Mouse (Mus musculus) hindbrain, embryonic 15.5 days (tissue): ENCODE measurements around the gene Nfat5. TPM values are rescaled to one million over a fixed set of nuclear protein-coding genes. Genes with fewer than 3 reads are reported as not detected.

Experiments used
- ATAC-seq: fragments of 200-750 bp; cut with Nextera tagmentation; 2 replicates; pipeline ENCODE4 v1.8.0; 2017; ENCODE audit warnings: low read depth, moderate number of reproducible peaks, moderate TSS enrichment; ENCODE audit not compliant: low FRiP score
- H3K27ac ChIP-seq: fragments of 300-500 bp; sonication (generic); replicated peaks from 2 replicates; pipeline ENCODE4 v1.5.1; 2015; ENCODE audit warnings: mild to moderate bottlenecking, inconsistent platforms
- H3K27me3 ChIP-seq: fragments of 300-500 bp; sonication (generic); 2 replicates; pipeline ENCODE4 v1.6.1; 2015; ENCODE audit warnings: control low read depth, inconsistent platforms
- H3K36me3 ChIP-seq: fragments of 300-500 bp; sonication (generic); 2 replicates; pipeline ENCODE4 v1.6.1; 2015; ENCODE audit warnings: control low read depth, inconsistent platforms
- H3K4me1 ChIP-seq: fragments of 300-500 bp; sonication (generic); replicated peaks from 2 replicates; pipeline ENCODE4 v1.6.1; 2015; ENCODE audit warnings: control low read depth, inconsistent platforms
- H3K4me2 ChIP-seq: fragments of 300-500 bp; sonication (generic); 2 replicates; pipeline ENCODE4 v1.6.1; 2015; ENCODE audit warnings: moderate library complexity, mild to moderate bottlenecking, inconsistent platforms
- H3K4me3 ChIP-seq: fragments of 300-500 bp; sonication (generic); 2 replicates; pipeline ENCODE4 v1.5.1; 2015; ENCODE audit warnings: mild to moderate bottlenecking, inconsistent platforms
- H3K9ac ChIP-seq: fragments of 300-500 bp; sonication (generic); 2 replicates; pipeline ENCODE4 v1.6.1; 2015; ENCODE audit warnings: inconsistent platforms
- H3K9me3 ChIP-seq: fragments of 300-500 bp; sonication (generic); 2 replicates; pipeline ENCODE4 v1.6.1; 2016; ENCODE audit warnings: control low read depth, inconsistent platforms
- WGBS: fragments of 180-500 bp; shearing (Covaris S2); methylation state at CpG from one replicate; pipeline ENCODE4 v1.1.7; 2015; 5-methylcytosine and 5-hydroxymethylcytosine counted together
- polyA plus RNA-seq: library from polyadenylated mRNA; unstranded; fragments of >200 nt; fragmentation: Nextera tagmentation; extraction: Ambion mirVana; gene quantifications from 2 replicates; pipeline ENCODE4 v1.2.1, GENCODE M21; 2015

The Nfat5 gene
- polyA plus RNA-seq, 1 experiment from 2014 or later: 9.5 TPM

DNA sequence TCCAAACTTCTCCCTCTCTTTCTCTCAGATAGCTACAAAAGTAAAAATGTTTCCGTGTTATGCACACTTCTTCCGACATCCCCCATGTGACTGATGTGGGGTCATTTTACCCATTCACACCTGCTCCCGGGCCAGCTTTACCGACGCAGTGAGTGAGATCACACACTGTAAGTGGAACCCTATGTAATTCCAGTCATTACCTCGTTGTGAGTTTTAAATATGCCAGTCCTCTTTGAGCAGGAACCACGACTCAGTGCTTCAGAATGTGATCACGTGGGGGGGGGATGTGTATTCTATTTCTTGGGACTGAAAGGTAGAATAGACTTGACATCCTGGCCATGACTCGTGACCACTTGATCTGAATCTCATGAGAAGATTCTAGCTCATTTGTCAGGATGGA, 24.8 kb upstream of the Nfat5 start:
- Histone ChIP-seq H3K4me1 (no peaks in the 10 kb centered on the region), H3K36me3 (no peaks in the 10 kb centered on the region), H3K27ac (no peak overlapping the region), H3K27me3 (no peaks in the 10 kb centered on the region), H3K9me3 (no peaks in the 10 kb centered on the region), H3K9ac (no peak overlapping the region), H3K4me2 (no peak overlapping the region), H3K4me3 (no peak overlapping the region)
- ATAC-seq: no peak
- 85% methylated on average over 9 of the region's 9 CpGs for WGBS

DNA sequence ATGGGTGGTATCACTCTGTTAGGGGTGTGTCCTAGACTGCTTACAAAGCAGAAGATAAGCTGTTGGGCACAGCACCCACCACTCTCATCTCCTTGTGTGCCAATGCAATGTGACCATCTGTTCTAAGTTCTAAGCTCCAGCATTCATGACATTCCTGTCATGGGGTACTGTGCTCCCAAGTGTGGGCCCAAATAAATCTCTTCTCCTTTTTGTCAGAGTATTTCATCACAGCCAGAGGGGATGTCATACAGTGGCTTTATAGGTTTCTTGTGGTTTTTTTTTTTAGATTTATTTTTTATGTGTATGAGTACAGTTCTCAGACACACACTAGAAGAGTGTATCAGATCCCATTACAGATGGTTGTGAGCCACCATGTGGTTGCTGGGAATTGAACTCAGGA, 24.1 kb upstream of the Nfat5 start:
- H3K27ac ChIP-seq: no peak overlapping the region
- ATAC-seq: no peak
- H3K4me2 ChIP-seq: no peak overlapping the region
- H3K9me3 ChIP-seq: no peaks in the 10 kb centered on the region
- no peak overlapping the region for H3K4me3 ChIP-seq
- H3K36me3 ChIP-seq: no peaks in the 10 kb centered on the region
- no peaks in the 10 kb centered on the region for H3K27me3 ChIP-seq
- no peaks in the 10 kb centered on the region for H3K4me1 ChIP-seq
- no peak overlapping the region for H3K9ac ChIP-seq

DNA sequence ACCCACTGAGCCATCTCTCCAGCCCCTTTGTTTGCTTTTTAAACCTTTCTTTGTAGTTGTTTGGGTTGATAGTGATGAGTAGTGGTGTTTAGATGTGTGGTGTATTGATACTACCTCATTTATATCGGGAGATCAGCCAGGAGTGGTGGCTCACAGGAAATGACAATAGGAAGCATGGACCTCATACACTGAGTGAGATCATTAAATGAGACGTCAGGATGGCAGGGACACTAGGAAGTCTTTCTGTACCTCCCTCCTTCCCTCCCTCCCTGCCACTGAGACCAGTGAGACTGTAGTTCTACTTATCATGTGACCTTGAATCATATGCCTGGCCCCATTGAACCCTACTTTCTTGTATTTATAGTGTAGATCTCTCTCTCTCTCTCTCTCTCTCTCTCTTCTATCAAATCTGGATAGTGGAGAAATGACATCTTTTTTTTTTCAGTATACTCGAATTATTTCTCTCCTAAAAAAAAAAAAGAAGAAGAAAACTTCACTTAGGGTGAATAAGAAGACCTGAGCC, 23.6 kb upstream of the Nfat5 start:
- Histone ChIP-seq H3K27me3 (no peaks in the 10 kb centered on the region), H3K27ac (no peak overlapping the region), H3K36me3 (no peaks in the 10 kb centered on the region), H3K4me2 (no peak overlapping the region), H3K4me3 (no peak overlapping the region), H3K4me1 (no peaks in the 10 kb centered on the region), H3K9ac (no peak overlapping the region), H3K9me3 (no peaks in the 10 kb centered on the region)
- WGBS: 53% methylated on average over 3 of the region's 3 CpGs
- no peak for ATAC-seq

DNA sequence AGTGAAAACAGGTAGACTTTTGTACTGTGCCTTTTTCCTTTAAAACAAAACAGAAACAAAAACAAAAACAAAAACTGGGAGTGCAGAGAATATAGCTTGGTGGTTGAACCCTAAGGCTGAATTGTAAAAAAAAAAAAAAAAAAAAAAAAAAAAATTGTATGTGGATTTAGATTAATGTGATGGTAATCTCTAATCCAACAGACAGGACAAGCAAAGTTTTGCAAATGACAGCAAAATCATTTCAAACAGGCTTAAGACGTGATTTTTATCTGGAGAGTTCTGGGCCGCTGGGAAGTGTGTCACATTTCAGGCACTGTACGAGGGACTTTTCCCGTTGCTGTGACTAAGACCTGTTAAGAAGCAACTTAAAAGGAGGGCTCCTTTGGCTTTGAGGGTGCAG, 23.0 kb upstream of the Nfat5 start:
- no peaks in the 10 kb centered on the region for H3K4me1 ChIP-seq
- H3K4me2 ChIP-seq: no peak overlapping the region
- no peaks in the 10 kb centered on the region for H3K9me3 ChIP-seq
- H3K4me3 ChIP-seq: no peak overlapping the region
- no peak for ATAC-seq
- no peak overlapping the region for H3K9ac ChIP-seq
- H3K27me3 ChIP-seq: no peaks in the 10 kb centered on the region
- H3K36me3 ChIP-seq: no peaks in the 10 kb centered on the region
- WGBS: 85% methylated on average over 4 of the region's 4 CpGs
- no peak overlapping the region for H3K27ac ChIP-seq

DNA sequence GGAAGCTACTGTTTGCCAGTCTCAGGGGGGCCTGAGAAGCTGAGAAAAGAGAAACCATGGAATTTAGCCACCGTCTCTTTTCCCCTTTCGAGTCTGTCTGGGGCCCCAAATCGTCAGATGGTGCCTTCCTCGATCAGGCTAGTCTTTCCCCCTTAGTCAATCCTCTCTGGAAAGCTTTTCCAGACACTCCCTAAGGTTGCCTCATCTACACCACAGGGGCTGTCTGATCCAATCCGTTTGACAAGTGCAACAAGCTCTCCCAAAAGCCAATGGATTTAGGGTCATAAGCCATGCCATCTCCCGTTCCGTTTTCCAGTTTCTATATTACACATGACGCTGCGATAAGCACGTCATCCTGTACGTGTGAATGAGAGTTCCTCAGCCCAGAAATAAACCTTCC, 22.5 kb upstream of the Nfat5 start:
- Histone ChIP-seq H3K4me3 (no peak overlapping the region), H3K9ac (no peak overlapping the region)
- ATAC-seq: no peak

DNA sequence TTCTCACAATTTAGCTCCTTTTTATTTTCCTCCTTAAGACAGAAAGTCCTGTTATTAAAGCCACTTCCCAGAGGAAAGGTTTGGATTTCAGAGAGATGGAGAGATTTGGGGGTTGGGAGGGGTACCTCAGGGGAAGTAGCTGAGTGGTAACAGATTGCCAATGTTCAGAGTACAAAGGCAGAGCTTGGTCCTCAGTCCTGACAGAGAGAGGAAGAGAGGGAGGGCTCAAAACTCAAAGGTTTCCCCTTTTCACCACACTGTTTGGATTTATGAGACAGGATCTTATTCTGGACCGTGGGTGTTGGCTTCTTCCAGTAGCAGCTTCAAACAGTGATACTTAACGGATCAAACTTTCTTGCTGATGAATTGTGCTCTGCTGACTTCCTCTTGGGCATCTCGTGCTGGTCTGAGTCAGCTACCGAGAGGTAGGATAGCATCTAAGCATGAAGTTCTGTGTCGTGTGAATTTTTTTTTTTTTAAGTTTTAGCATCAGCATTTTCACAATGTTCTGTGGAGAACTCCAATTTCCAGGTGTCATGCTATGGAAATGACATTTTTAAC, 15.9 kb upstream of the Nfat5 start:
- Histone ChIP-seq H3K4me1 (no peaks in the 10 kb centered on the region), H3K9me3 (no peaks in the 10 kb centered on the region), H3K36me3 (no peaks in the 10 kb centered on the region), H3K9ac (no peak overlapping the region), H3K27me3 (no peaks in the 10 kb centered on the region), H3K4me2 (no peak overlapping the region), H3K27ac (no peak overlapping the region), H3K4me3 (no peak overlapping the region)
- 79% methylated on average over 5 of the region's 5 CpGs for WGBS
- no peak for ATAC-seq

More for the DNA sequence above, 22.5 kb upstream of the Nfat5 start:
- H3K4me2 ChIP-seq: no peak overlapping the region
- H3K9me3 ChIP-seq: no peaks in the 10 kb centered on the region
- WGBS: 69% methylated on average over 11 of the region's 11 CpGs
- H3K27ac ChIP-seq: no peak overlapping the region
- no peaks in the 10 kb centered on the region for H3K36me3 ChIP-seq
- no peaks in the 10 kb centered on the region for H3K27me3 ChIP-seq
- H3K4me1 ChIP-seq: no peaks in the 10 kb centered on the region

DNA sequence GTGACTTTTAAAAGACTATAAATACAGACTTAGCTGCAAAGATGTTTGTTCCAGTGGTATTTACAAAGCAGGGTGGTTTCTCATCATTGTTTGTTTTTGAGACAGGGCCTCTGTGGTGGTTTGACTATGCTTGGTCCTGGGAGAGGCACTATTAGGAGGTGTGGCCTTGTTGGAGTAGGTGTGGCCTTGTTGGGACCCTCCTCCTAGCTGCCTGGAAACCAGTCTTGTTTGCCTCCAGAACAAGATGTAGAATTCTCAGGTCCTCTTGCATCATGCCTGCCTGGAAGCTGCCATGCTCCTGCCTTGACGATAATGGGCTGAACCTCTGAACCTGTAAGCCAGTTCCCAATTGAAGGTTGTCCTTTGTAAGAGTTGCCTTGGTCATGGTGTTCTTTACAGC, 14.7 kb upstream of the Nfat5 start:
- H3K4me2 ChIP-seq: no peak overlapping the region
- H3K36me3 ChIP-seq: no peaks in the 10 kb centered on the region
- H3K27me3 ChIP-seq: no peaks in the 10 kb centered on the region
- H3K4me1 ChIP-seq: no peaks in the 10 kb centered on the region
- no peak overlapping the region for H3K27ac ChIP-seq
- no peak overlapping the region for H3K9ac ChIP-seq
- no peaks in the 10 kb centered on the region for H3K9me3 ChIP-seq
- no peak overlapping the region for H3K4me3 ChIP-seq
- WGBS: 88% methylated on average over 1 of the region's 1 CpGs
- ATAC-seq: no peak

DNA sequence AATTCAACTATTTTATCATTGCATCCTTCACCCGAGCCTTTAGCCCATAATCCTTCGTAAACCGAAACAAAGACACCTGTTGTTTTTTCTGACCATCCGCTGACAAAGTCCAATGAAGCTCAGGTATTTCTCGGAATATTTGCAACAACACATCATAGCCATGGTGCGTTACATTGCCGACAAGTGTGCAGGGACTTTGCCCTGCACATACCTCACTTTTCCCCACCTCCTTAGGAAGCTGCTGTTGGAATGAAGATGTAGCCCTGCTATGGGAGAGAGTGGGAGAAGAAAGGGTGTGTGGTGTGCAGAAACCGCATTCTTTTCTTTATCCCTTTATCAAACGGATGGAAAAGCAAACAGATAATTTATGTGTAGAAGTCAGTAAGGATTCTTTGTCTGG, 6.6 kb upstream of the Nfat5 start:
- Histone ChIP-seq H3K4me2 (no peak overlapping the region), H3K9me3 (no peaks in the 10 kb centered on the region), H3K27me3 (no peaks in the 10 kb centered on the region), H3K27ac (no peak overlapping the region), H3K36me3 (no peaks in the 10 kb centered on the region), H3K4me1 (no peaks in the 10 kb centered on the region), H3K9ac (no peak overlapping the region), H3K4me3 (no peak overlapping the region)
- WGBS: 84% methylated on average over 9 of the region's 9 CpGs
- ATAC-seq: no peak

DNA sequence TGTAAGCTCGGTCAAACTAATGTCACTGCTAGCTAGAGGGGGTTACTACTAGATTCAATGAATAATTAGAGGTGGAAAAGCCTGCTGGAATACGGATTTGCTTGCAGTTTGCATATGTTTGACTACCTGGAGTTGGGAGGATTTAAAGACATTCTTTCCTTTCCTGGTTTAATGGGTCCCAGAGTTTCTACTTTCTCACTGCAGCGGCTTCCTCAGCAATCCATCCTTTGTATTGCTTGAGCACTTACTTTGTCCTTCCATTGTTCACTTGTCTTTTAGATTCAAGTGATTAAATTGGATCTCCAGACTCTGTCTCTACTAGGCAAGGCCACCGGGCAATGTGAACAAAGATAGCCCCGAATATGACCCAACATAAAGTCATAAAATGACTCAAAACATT, 5.7 kb upstream of the Nfat5 start:
- Histone ChIP-seq H3K27me3 (no peaks in the 10 kb centered on the region), H3K36me3 (no peaks in the 10 kb centered on the region), H3K9me3 (no peaks in the 10 kb centered on the region), H3K27ac (no peak overlapping the region), H3K4me1 (peaks cover 4% of the 10 kb centered on the region), H3K9ac (no peak overlapping the region), H3K4me3 (no peak overlapping the region), H3K4me2 (no peak overlapping the region)
- no peak for ATAC-seq
- 55% methylated on average over 5 of the region's 5 CpGs for WGBS

DNA sequence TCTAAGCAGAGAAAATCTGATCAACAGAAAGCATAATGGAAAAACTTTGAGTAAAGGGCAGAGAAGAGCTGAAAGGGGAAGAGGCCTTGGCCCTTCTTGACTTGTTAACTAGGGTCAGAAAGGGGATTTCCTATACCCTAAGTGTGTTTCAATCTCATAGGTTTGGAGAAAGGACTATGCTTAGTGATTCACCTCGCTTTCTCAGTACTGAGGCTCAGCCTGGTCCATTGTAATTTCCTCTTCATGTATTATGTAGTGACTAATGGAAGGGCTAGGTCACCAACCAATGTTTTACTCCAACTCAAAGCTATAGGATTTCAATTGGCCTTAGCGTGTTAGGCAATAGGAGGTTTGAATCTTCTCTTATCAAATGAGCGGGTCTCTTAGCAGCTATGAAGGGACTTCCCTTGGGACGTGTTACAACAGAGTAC, 2.1 kb upstream of the Nfat5 start:
- ATAC-seq: no peak
- peaks cover 22% of the 10 kb centered on the region for H3K4me1 ChIP-seq
- no peak overlapping the region for H3K4me2 ChIP-seq
- H3K9me3 ChIP-seq: no peaks in the 10 kb centered on the region
- H3K9ac ChIP-seq: no peak overlapping the region
- H3K4me3 ChIP-seq: no peak overlapping the region
- 90% methylated on average over 4 of the region's 4 CpGs for WGBS
- H3K36me3 ChIP-seq: no peaks in the 10 kb centered on the region
- H3K27me3 ChIP-seq: no peaks in the 10 kb centered on the region
- no peak overlapping the region for H3K27ac ChIP-seq

DNA sequence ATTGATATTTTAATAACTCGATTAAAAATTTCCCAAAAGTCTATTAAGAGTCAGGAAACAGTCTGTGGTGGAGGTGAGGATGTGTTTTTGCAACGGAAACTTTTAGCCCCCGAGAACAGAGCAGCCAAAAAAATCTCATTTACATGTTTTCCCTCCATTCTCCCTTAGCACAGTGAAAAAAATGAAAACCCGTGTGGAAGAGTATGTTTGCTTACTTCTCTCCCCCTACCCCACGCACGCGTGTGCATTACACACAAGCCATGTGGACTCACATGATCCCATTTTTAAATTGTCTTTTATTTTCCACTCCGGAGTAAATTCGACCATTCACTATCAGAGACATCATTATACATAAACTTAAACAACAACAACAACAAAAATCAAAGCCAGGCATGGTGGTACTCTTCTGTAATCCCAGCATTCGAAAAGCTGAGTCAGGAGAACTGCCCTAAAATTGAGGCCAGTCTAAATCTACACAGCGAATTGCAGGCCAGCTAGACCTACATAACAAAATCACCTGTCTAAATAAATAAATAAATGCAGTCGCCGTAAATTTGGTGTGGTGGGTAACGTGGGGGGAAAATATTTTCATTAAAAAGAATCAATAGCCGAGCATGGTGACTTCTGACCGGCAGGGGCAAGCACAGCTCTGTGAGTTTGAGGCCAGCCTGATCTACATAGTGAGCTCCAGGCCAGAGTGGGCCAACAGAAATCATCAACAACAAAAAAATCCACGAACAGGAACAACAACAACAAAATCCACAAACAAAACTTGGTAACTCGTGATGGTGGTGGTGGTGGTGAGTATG, 947 bp upstream of the Nfat5 start:
- peak overlapping the region; percentile 94 for H3K27ac ChIP-seq
- peak; percentile 36 for ATAC-seq
- WGBS: 58% methylated on average over 18 of the region's 18 CpGs

DNA sequence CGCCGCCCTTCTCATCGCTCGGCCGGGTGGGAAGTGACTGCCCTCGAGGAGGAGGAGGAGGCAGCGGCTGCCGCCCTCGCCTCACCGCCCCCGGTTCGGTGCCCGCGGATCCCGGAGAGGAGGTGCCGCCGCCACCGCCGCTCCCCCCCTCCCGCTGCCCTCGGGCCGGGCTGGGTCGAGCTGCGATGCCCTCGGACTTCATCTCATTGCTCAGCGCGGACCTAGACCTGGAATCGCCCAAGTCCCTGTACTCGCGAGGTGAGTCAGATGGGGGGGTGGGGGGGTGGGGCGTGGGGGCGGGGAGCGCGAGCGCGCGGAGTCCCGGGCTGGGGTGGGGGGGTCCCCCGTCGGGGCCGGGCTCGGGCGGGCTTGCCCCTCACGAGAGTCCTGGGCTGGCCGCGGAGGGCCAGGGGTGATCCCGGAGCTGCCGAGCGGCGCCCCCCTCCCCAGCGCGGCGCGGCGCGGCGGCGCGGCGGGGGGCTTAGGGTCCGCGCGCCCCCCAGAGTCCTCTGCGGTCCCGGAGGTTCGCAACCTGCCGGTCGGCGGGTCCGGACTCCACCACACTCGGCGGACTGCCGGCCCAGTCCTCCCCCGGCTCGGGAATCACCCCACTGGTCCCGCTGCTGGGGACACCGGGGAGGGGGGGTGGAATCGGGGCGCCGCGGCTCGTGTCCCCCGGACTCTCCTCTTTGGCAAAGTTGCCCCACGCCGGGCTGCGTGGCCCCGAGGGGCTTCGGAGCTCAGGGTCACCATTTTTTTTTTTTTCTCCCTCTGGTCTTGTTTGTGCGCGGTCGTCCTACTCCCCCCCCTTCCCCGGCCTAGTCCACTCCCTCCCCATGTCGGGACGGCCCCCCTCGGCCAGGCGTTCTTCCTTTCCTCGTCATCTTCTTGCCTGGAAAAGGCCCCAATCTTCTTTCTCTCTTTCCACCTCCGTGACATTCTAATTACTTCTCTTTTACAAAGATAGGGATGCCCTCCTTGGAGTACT, 665 bp downstream of the Nfat5 start:
- peak overlapping the region; percentile 94 for H3K9ac ChIP-seq
- H3K27me3 ChIP-seq: no peaks in the 10 kb centered on the region
- H3K27ac ChIP-seq: peak overlapping the region; percentile 94
- no peaks in the 10 kb centered on the region for H3K36me3 ChIP-seq
- peak overlapping the region; percentile 60 for H3K4me2 ChIP-seq
- H3K9me3 ChIP-seq: no peaks in the 10 kb centered on the region
- WGBS: under 1% methylated on average over 45 of the region's 98 CpGs
- H3K4me1 ChIP-seq: peaks cover 22% of the 10 kb centered on the region
- peak; percentile 55 for ATAC-seq
- peak overlapping the region; percentile 96 for H3K4me3 ChIP-seq

More for the DNA sequence above, 947 bp upstream of the Nfat5 start:
- Histone ChIP-seq H3K4me2 (peak overlapping the region; percentile 60), H3K36me3 (no peaks in the 10 kb centered on the region), H3K4me1 (peaks cover 22% of the 10 kb centered on the region), H3K9ac (peak overlapping the region; percentile 94), H3K27me3 (no peaks in the 10 kb centered on the region), H3K9me3 (no peaks in the 10 kb centered on the region), H3K4me3 (peak overlapping the region; percentile 96)
